Mouse (Mus musculus) CH12.LX (cell line): ENCODE measurements around the gene Rab40c.

Experiments used
- CHD1 ChIP-seq: IDR thresholded peaks from 2 replicates; pipeline ENCODE4 v1.6.1; 2012; ENCODE audit warnings: low read depth, low read length, improper control_type of control experiment, inconsistent platforms
- CHD2 ChIP-seq: IDR thresholded peaks from 2 replicates; pipeline ENCODE4 v1.6.1; 2011; ENCODE audit warnings: low read length, improper control_type of control experiment
- CTCF ChIP-seq, 2 experiments: IDR thresholded peaks in 1 of 2; conservative IDR thresholded peaks in 1 of 2; 2 replicates each; pipeline ENCODE4 v1.5.1; 2011 to 2012; ENCODE audit warnings: low read depth in 2 of 2, low read length in 2 of 2, improper control_type of control experiment in 1 of 2, inconsistent platforms in 1 of 2, mild to moderate bottlenecking in 1 of 2, moderate library complexity in 1 of 2
- EP300 ChIP-seq: IDR thresholded peaks from 2 replicates; pipeline ENCODE4 v1.6.1; 2011; ENCODE audit warnings: low read length, improper control_type of control experiment
- ETS1 ChIP-seq: conservative IDR thresholded peaks from 2 replicates; pipeline ENCODE4 v1.6.1; 2012; ENCODE audit warnings: low read depth, mild to moderate bottlenecking, inconsistent platforms, low read length, improper control_type of control experiment, moderate library complexity
- GABPA ChIP-seq: IDR thresholded peaks from 2 replicates; pipeline ENCODE4 v1.6.1; 2012; ENCODE audit warnings: low read depth, low read length, improper control_type of control experiment, inconsistent platforms; ENCODE audit not compliant: insufficient replicate concordance
- MAZ ChIP-seq: IDR thresholded peaks from 2 replicates; pipeline ENCODE4 v1.6.1; 2012; ENCODE audit warnings: low read depth, mild to moderate bottlenecking, inconsistent platforms, low read length, improper control_type of control experiment, moderate library complexity
- POLR2A ChIP-seq: IDR thresholded peaks from 2 replicates; pipeline ENCODE4 v1.6.1; 2011; ENCODE audit warnings: low read depth, mild to moderate bottlenecking, improper control_type of control experiment, low read length
- POLR2AphosphoS2 ChIP-seq: IDR thresholded peaks from 2 replicates; pipeline ENCODE4 v1.6.1; 2011; ENCODE audit warnings: low read depth, low read length, improper control_type of control experiment
- TCF12 ChIP-seq: IDR thresholded peaks from 2 replicates; pipeline ENCODE4 v1.6.1; 2014; ENCODE audit warnings: low read depth, mild to moderate bottlenecking, inconsistent platforms, low read length, improper control_type of control experiment
- USF2 ChIP-seq: conservative IDR thresholded peaks from 2 replicates; pipeline ENCODE4 v1.6.1; 2011; ENCODE audit warnings: low read depth, low read length, improper control_type of control experiment
- ZC3H11A ChIP-seq: IDR thresholded peaks from 2 replicates; pipeline ENCODE4 v1.6.1; 2012; ENCODE audit warnings: low read depth, mild to moderate bottlenecking, inconsistent platforms, low read length, improper control_type of control experiment

DNA sequence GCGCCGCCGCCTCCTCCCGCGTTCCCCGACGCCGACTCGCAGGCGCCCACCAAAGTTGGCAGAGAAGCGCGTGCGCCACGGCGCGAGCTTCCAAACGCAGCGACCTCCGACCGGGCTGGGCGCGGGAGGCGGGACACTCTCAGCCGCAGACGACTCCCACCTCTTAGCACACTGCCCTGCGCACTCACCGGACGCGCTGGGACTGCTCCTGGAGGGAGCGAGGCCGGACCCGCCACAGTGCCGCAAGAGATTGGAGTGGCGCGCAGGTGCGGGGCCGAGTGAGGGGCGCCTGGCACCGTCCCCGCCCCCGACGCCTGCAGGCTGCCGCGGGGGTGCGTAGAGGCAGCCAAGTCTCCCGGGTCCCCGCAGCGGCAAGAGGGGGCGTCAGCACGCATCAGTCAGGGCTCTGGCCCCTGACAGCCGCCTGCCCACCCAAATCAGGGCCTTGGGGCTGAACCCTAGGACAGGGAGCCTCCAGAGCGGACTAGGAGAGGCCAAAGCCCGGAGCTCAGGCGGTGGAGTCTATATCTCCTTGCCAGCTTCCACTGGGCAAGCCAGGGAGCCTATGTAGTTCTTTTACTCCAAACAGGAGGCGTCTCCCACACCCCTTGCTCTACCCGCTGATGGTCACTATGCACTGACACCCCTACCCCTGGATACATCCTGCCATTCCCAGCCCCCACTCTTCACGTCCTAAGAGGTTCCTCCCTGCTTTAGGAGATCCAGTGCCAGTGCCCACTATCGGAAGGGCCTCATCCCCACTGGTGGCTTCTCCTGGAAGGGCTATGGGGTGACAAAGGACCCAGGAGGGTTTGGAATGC, 32.5 kb upstream of the Rab40c start, which contains the start of gene A930017K11Rik:
- TF ChIP-seq GABPA (no peak), POLR2AphosphoS2 (no peak), CTCF (conservative IDR thresholded peaks at IDR 0.05 in 1 of 2, IDR thresholded peaks at IDR 0.05 in 1 of 2; ENCODE audit: low read depth in 2 of 2, low read length in 2 of 2) (no peak), MAZ (no peak), POLR2A (no peak), EP300 (no peak), USF2 (no peak), TCF12 (no peak), CHD2 (no peak), CHD1 (no peak), ZC3H11A (no peak), ETS1 (no peak)
